ENCODE assay signal across 8 mouse cellular contexts in the genomic region with DNA sequence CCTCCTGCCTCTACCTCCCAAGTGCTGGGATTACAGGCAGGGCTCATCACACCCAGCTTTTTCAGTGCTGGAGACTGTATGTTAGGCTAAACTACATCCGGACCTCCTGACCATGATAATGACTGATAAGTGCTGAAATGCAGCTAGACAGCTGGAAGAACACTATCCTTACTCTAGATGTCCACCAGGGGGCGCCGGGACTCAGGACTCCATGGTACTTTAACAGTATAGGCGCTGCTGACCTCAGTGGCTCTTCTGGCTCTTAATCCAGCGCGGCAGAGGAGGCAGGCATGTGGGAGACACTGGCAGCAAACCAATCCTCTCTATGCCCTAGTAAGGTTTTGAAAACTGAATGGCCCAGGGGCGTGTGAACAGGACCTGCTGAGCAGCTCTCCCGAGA. TPM values are rescaled to one million over a fixed set of nuclear protein-coding genes. Genes with fewer than 3 reads are reported as not detected.
DNase-seq lines count a peak whose midpoint lies in the region; ATAC-seq and TF ChIP-seq lines count a peak whose summit lies in the region.

No protein-coding gene starts in this region.

- no peaks in the 10 kb centered on the region for H3K79me2 ChIP-seq in liver, adult 2 months (ENCODE audit: control insufficient read depth, insufficient read depth, low read length)

- peak; percentile 74 for TF ChIP-seq CTCF in liver, adult 2 months (IDR thresholded peaks at IDR 0.05; ENCODE audit: low read depth, low read length)

- no peak overlapping the region for H3K9ac ChIP-seq in embryonic facial prominence, embryonic 13.5 days
- no peak overlapping the region for H3K9ac ChIP-seq in kidney, embryonic 15.5 days
- H3K9ac ChIP-seq in liver, adult 2 months (ENCODE audit: low read depth, low read length), result no peak overlapping the region

- WGBS in embryonic facial prominence, embryonic 13.5 days, result 10% methylated on average over 8 of the region's 8 CpGs
- 9% methylated on average over 8 of the region's 8 CpGs for WGBS in heart, embryonic 10.5 days
- 10% methylated on average over 8 of the region's 8 CpGs for WGBS in kidney, embryonic 15.5 days
- WGBS in liver, adult 2 months, result 16% methylated on average over 8 of the region's 8 CpGs

- no peaks in the 10 kb centered on the region for H3K9me3 ChIP-seq in embryonic facial prominence, embryonic 13.5 days
- no peaks in the 10 kb centered on the region for H3K9me3 ChIP-seq in heart, embryonic 10.5 days
- H3K9me3 ChIP-seq in kidney, embryonic 15.5 days (replicated peaks), result no peaks in the 10 kb centered on the region

- DNase-seq in B cell, adult 2 months, result peak; percentile 93
- DNase-seq in adrenal gland, postnatal 36 days, result peak; percentile 87 to 92
- peak; percentile 93 for DNase-seq in heart, embryonic 10.5 days (ENCODE audit: low spot score)
- DNase-seq in liver, adult 2 months (ENCODE audit: extremely low read depth, low read depth, low spot score), result peak; percentile 56
- peak; percentile 89 to 95 for DNase-seq in spleen, postnatal 10 days (ENCODE audit: low spot score in 2 of 2)

- no peaks in the 10 kb centered on the region for H3K36me3 ChIP-seq in embryonic facial prominence, embryonic 13.5 days
- no peaks in the 10 kb centered on the region for H3K36me3 ChIP-seq in heart, embryonic 10.5 days
- no peaks in the 10 kb centered on the region for H3K36me3 ChIP-seq in kidney, embryonic 15.5 days
- H3K36me3 ChIP-seq in liver, adult 2 months (ENCODE audit: control insufficient read depth, insufficient read depth, low read length), result no peaks in the 10 kb centered on the region

- ATAC-seq in embryonic facial prominence, embryonic 13.5 days (ENCODE audit: insufficient number of reproducible peaks, insufficient read depth, low FRiP score, low TSS enrichment, low read depth), result 0 out of 2 replicates have a peak, but pooled peaks have one; percentile 52
- 0 out of 2 replicates have a peak, but pooled peaks have one; percentile 52 for ATAC-seq in kidney, embryonic 15.5 days (replicated peaks; ENCODE audit: low FRiP score)
- peak; percentile 90 for ATAC-seq in monocyte, adult 5-6 weeks (replicated peaks; ENCODE audit: insufficient number of reproducible peaks, low FRiP score, low TSS enrichment, poor library complexity, severe bottlenecking)

- TF ChIP-seq POLR2A in liver, adult 2 months (IDR thresholded peaks at IDR 0.05; ENCODE audit: extremely low read depth, insufficient read depth, low read length), result no peak

- H3K4me3 ChIP-seq in embryonic facial prominence, embryonic 13.5 days, result no peak overlapping the region
- H3K4me3 ChIP-seq in heart, embryonic 10.5 days, result no peak overlapping the region
- no peak overlapping the region for H3K4me3 ChIP-seq in kidney, embryonic 15.5 days (replicated peaks)
- no peak overlapping the region for H3K4me3 ChIP-seq in liver, adult 2 months (ENCODE audit: insufficient read depth, low read depth, low read length)

- no peak overlapping the region for H3K27ac ChIP-seq in embryonic facial prominence, embryonic 13.5 days
- no peak overlapping the region for H3K27ac ChIP-seq in heart, embryonic 10.5 days
- H3K27ac ChIP-seq in kidney, embryonic 15.5 days, result no peak overlapping the region
- no peak overlapping the region for H3K27ac ChIP-seq in liver, adult 2 months (replicated peaks; ENCODE audit: insufficient read depth, low read depth, low read length)

- no peaks in the 10 kb centered on the region for H3K27me3 ChIP-seq in embryonic facial prominence, embryonic 13.5 days
- no peaks in the 10 kb centered on the region for H3K27me3 ChIP-seq in heart, embryonic 10.5 days (ENCODE audit: insufficient read depth, poor library complexity, severe bottlenecking)
- no peaks in the 10 kb centered on the region for H3K27me3 ChIP-seq in kidney, embryonic 15.5 days
- H3K27me3 ChIP-seq in liver, adult 2 months (ENCODE audit: control insufficient read depth, insufficient read depth, low read length), result no peaks in the 10 kb centered on the region

- H3K4me2 ChIP-seq in embryonic facial prominence, embryonic 13.5 days, result no peak overlapping the region
- no peak overlapping the region for H3K4me2 ChIP-seq in kidney, embryonic 15.5 days

- H3K4me1 ChIP-seq in embryonic facial prominence, embryonic 13.5 days, result peaks cover 10% of the 10 kb centered on the region; the same call in 1 of the 2 replicates
- H3K4me1 ChIP-seq in heart, embryonic 10.5 days, result peaks cover 12% of the 10 kb centered on the region
- peaks cover 23% of the 10 kb centered on the region for H3K4me1 ChIP-seq in kidney, embryonic 15.5 days
- no peaks in the 10 kb centered on the region; the same call in 1 of the 2 replicates for H3K4me1 ChIP-seq in liver, adult 2 months (ENCODE audit: control insufficient read depth, insufficient read depth, low read length)

RNA-seq across cellular contexts. Expression of a gene that starts 5.2 kb away (rescaled TPM):
- total RNA-seq in adrenal gland, postnatal 36 days (2021), result 10 to 100 TPM; 31.1 to 36.4 TPM
- 12.7 and 13.3 TPM in 2 replicates for polyA plus RNA-seq in embryonic facial prominence, embryonic 13.5 days (2015; fragmentation: Nextera tagmentation; extraction: Ambion mirVana)
- 6.5 and 9.2 TPM in 2 replicates for polyA plus RNA-seq in heart, embryonic 10.5 days (2016; fragmentation: Nextera tagmentation; extraction: Ambion mirVana)
- 9.3 and 12.4 TPM in 2 replicates for polyA plus RNA-seq in kidney, embryonic 15.5 days (2015; fragmentation: Nextera tagmentation; extraction: Ambion mirVana)
- 1.9 and 4.9 TPM in 2 replicates for total RNA-seq in liver, adult 2 months (2014; rRNA removed)
- polyA plus RNA-seq in liver, adult 2 months (2012; rRNA removed), result 33.4 and 35.7 TPM in 2 replicates
- total RNA-seq in monocyte, adult 5-6 weeks (2017), result 16.2 to 63.7 TPM (median 26.3 TPM) in 3 replicates

RNA-seq across cellular contexts. Expression of a gene that starts 29.8 kb away (rescaled TPM):
- 10 to 100 TPM; 21.2 to 75.7 TPM for total RNA-seq in adrenal gland, postnatal 36 days (2021)
- 20.8 and 21.4 TPM in 2 replicates for polyA plus RNA-seq in embryonic facial prominence, embryonic 13.5 days (2015; fragmentation: Nextera tagmentation; extraction: Ambion mirVana)
- 72.0 and 82.0 TPM in 2 replicates for polyA plus RNA-seq in heart, embryonic 10.5 days (2016; fragmentation: Nextera tagmentation; extraction: Ambion mirVana)
- polyA plus RNA-seq in kidney, embryonic 15.5 days (2015; fragmentation: Nextera tagmentation; extraction: Ambion mirVana), result 50.2 and 50.7 TPM in 2 replicates
- 16.0 and 36.5 TPM in 2 replicates for total RNA-seq in liver, adult 2 months (2014; rRNA removed)
- 3.9 and 4.4 TPM in 2 replicates for polyA plus RNA-seq in liver, adult 2 months (2012; rRNA removed)
- 24.5 to 52.2 TPM (median 43.5 TPM) in 3 replicates for total RNA-seq in monocyte, adult 5-6 weeks (2017)
